Comparison of ENCODE assay signal across 8 mouse cellular contexts in the genomic region with DNA sequence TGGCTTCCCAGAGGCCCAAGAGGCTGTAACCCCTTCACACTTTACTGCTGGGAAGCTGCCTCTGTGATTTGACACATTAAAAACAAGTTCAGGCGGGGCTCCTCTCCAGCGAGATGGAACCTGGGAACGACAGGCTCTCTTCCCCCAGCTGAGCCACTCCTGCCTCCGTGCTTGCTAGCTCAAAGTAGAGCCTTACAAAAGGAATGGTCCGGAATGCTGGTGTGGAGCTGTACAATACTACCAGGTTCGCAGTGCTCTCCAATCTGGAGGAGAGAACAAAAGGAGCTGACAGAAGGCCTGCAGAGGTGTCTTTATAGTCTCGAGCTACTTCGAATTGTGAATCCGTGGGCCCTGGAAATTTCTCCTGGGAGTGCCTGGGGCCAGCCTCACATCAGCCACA.
A peak's percentile ranks its signal among the peaks of the same experiment; 100 is the strongest.
DNase-seq lines count a peak whose midpoint lies in the region; ATAC-seq lines count a peak whose summit lies in the region.

No protein-coding gene starts in this region.

- no peaks in the 10 kb centered on the region for H3K36me3 ChIP-seq in limb, embryonic 10.5 days
- H3K36me3 ChIP-seq in stomach, embryonic 16.5 days (ENCODE audit: control insufficient read depth, insufficient read depth, low read length) = no peaks in the 10 kb centered on the region

- peak overlapping the region; percentile 37 for H3K4me3 ChIP-seq in limb, embryonic 10.5 days
- peak overlapping the region; percentile 22 for H3K4me3 ChIP-seq in stomach, embryonic 16.5 days (replicated peaks; ENCODE audit: low read length)

- ATAC-seq in stomach, embryonic 16.5 days (ENCODE audit: insufficient read depth, low FRiP score) = no peak

- DNase-seq in heart, adult 11 months = peak; percentile 67
- no peak for DNase-seq in heart, postnatal 25 days (ENCODE audit: low spot score)
- DNase-seq in right cerebral cortex, postnatal 4 days = peak; percentile 14
- no peak for DNase-seq in right cerebral cortex, adult 18-20 months
- DNase-seq in limb, embryonic 10.5 days (ENCODE audit: low spot score) = no peak
- no peak for DNase-seq in B cell, adult 2 months
- no peak for DNase-seq in adrenal gland, adult (ENCODE audit: inconsistent age in 2 of 2, low spot score in 1 of 2)

- H3K9ac ChIP-seq in stomach, embryonic 16.5 days (ENCODE audit: low read length) = peak overlapping the region; percentile 54

- H3K27ac ChIP-seq in limb, embryonic 10.5 days = no peak overlapping the region
- H3K27ac ChIP-seq in stomach, embryonic 16.5 days (ENCODE audit: low read length) = no peak overlapping the region

- no peaks in the 10 kb centered on the region for H3K9me3 ChIP-seq in limb, embryonic 10.5 days (replicated peaks)
- no peaks in the 10 kb centered on the region for H3K9me3 ChIP-seq in stomach, embryonic 16.5 days (replicated peaks; ENCODE audit: control insufficient read depth, low read length)

- 9% methylated on average over 9 of the region's 9 CpGs for WGBS in limb, embryonic 10.5 days
- 14% methylated on average over 9 of the region's 9 CpGs for WGBS in stomach, embryonic 16.5 days

- peaks cover 24% of the 10 kb centered on the region for H3K27me3 ChIP-seq in limb, embryonic 10.5 days (ENCODE audit: low read depth, poor library complexity, severe bottlenecking)
- no peaks in the 10 kb centered on the region for H3K27me3 ChIP-seq in stomach, embryonic 16.5 days (ENCODE audit: control insufficient read depth, insufficient read depth, low read length)

- intact Hi-C loops in heart, postnatal 25 days (cut with DNase I) = loop anchor here (2.0 to 5.0 kb wide), 3 partner anchors 151 to 242 kb away; no protein-coding TSS in a partner anchor

- peak overlapping the region; percentile 49 for H3K4me2 ChIP-seq in stomach, embryonic 16.5 days (ENCODE audit: low read depth, low read length)

- peaks cover 12% of the 10 kb centered on the region; the same call in 1 of the 2 replicates for H3K4me1 ChIP-seq in limb, embryonic 10.5 days
- no peaks in the 10 kb centered on the region for H3K4me1 ChIP-seq in stomach, embryonic 16.5 days (ENCODE audit: control insufficient read depth, insufficient read depth, low read length)

Comparison
In these comparisons a context has a peak if more than half of its experiments do, and no peak if none do; other contexts are left out.
1. DNase-seq: peak in heart, adult 11 months (single experiment) and right cerebral cortex, postnatal 4 days (single experiment); none in heart, postnatal 25 days (single experiment), right cerebral cortex, adult 18-20 months (single experiment), limb, embryonic 10.5 days (single experiment), B cell, adult 2 months (0 of 2) and adrenal gland, adult (0 of 2).